Mouse (Mus musculus) stomach, postnatal 0 days (tissue): ENCODE data around the gene Rhobtb3.

Source experiments
- CTCF ChIP-seq: IDR thresholded peaks from 2 replicates; pipeline ENCODE4 v1.5.1; 2016; ENCODE audit warnings: antibody characterized with exemption, low read depth, mild to moderate bottlenecking, moderate library complexity
- EP300 ChIP-seq: optimal IDR thresholded peaks from 2 replicates; pipeline ENCODE3; 2016; ENCODE audit warnings: antibody characterized with exemption

DNA sequence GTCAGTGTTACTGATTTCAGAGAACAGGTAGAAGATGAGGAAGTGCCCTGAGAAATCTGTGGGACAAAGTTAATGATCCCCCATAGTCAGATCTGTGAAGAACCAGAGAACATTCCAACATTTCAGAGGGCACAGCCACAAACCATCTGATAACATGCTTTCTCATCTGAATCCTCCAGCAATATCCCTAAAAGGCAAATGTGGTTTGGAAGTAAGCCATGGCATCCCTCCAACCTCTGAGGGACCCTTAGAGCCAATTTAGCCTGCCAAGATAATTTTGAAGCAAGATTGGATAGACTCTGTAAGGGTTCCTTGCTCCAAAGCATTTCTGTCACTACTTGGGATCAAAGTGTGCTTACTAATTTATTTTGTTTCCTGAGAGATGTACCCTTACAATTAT is 110.2 kb downstream of the Rhobtb3 start:
- TF ChIP-seq CTCF (no peak), EP300 (no peak)
